Mouse (Mus musculus): ENCODE measurements around the gene Sgcb.

GRCm38 (mm10) chr5:73602865-73603264, 44.7 kb downstream of the Sgcb start:
- TF ChIP-seq POLR2A (IDR thresholded peaks at IDR 0.05; ENCODE audit: insufficient read depth, low read depth, low read length): no peak
- TF ChIP-seq CTCF (IDR thresholded peaks at IDR 0.05; ENCODE audit: insufficient read depth, low read depth, low read length): no peak
